Mouse (Mus musculus): Measurements from ENCODE around the gene Prr7. TPM values are rescaled to one million over a fixed set of nuclear protein-coding genes. Genes with fewer than 3 reads are reported as not detected.

Prr7 gene
- total and polyA plus RNA-seq, 3 experiments, result 2.7 to 8.7 TPM; not detected in 1

GRCm38 (mm10) chr13:55522730-55523129 is 58.7 kb downstream of the Prr7 start:
- no peak for DNase-seq (ENCODE audit: low read depth, low spot score)
- peaks cover 0 to 7% of the 10 kb centered on the region in 2 experiments; a peak in 2 of 4 replicates for H3K4me1 ChIP-seq (ENCODE audit: control insufficient read depth in 1 of 2, insufficient read depth in 2 of 2, low read length in 2 of 2)
- TF ChIP-seq ZNF384 (IDR thresholded peaks at IDR 0.05; ENCODE audit: low read depth, low read length) (no peak), SIN3A (IDR thresholded peaks at IDR 0.05; ENCODE audit: low read length) (no peak), CHD2 (IDR thresholded peaks at IDR 0.05; ENCODE audit: low read length) (no peak), ZMIZ1 (IDR thresholded peaks at IDR 0.05; ENCODE audit: low read depth, low read length) (no peak), CHD1 (IDR thresholded peaks at IDR 0.05; ENCODE audit: low read depth, low read length) (no peak), MYC (IDR thresholded peaks at IDR 0.05; ENCODE audit: low read depth, low read length) (no peak), UBTF (IDR thresholded peaks at IDR 0.05; ENCODE audit: borderline replicate concordance, insufficient read depth, low read depth, low read length) (no peak), POLR2AphosphoS2 (IDR thresholded peaks at IDR 0.05; ENCODE audit: low read length) (no peak), NELFE (IDR thresholded peaks at IDR 0.05; ENCODE audit: low read depth, low read length) (no peak)

More at GRCm38 (mm10) chr13:55522730-55523129, 58.7 kb downstream of the Prr7 start:
- Histone ChIP-seq H3K79me2 (ENCODE audit: control insufficient read depth, insufficient read depth, low read length, poor library complexity) (no peaks in the 10 kb centered on the region), H3K9ac (ENCODE audit: control insufficient read depth, low read depth, low read length, poor library complexity, severe bottlenecking) (no peak overlapping the region), H3K4me3 (ENCODE audit: control insufficient read depth in 1 of 2, insufficient read depth in 1 of 2, low read depth in 2 of 2, low read length in 2 of 2) (no peak overlapping the region), H3K36me3 (ENCODE audit: control insufficient read depth in 1 of 2, insufficient read depth in 2 of 2, low read length in 2 of 2) (peaks cover 0 to 6% of the 10 kb centered on the region in 2 experiments; a peak in 1 of 4 replicates), H3K27ac (ENCODE audit: control insufficient read depth, low read depth, low read length) (no peak overlapping the region), H3K27me3 (ENCODE audit: control insufficient read depth in 1 of 2, insufficient read depth in 2 of 2, low read length in 2 of 2) (no peaks in the 10 kb centered on the region), H3K9me3 (replicated peaks; ENCODE audit: insufficient read depth, low read length) (no peaks in the 10 kb centered on the region)

Other genes with a start within 250 kb of the Prr7 start
- 203 and 263 TPM in 2 replicates for gene Prelid1, start 143.8 kb upstream of the Prr7 start, total RNA-seq (2012; rRNA removed)
- 100 to 1,000 TPM in 1 of 2 experiments, not detected in 1; 630 TPM for gene Prelid1, start 143.8 kb upstream of the Prr7 start, polyA plus RNA-seq (2012; ENCODE audit: insufficient read depth in 1 of 2, insufficient read length in 2 of 2, low read depth in 1 of 2, low replicate concordance in 2 of 2, missing spikeins in 1 of 2)
- gene Rab24, start 142.3 kb upstream of the Prr7 start, total RNA-seq (2012; rRNA removed), result 74.3 and 75.8 TPM in 2 replicates
- 10 to 100 TPM in 1 of 2 experiments, not detected in 1; 71.0 TPM for gene Rab24, start 142.3 kb upstream of the Prr7 start, polyA plus RNA-seq (2012; ENCODE audit: insufficient read depth in 1 of 2, insufficient read length in 2 of 2, low read depth in 1 of 2, low replicate concordance in 2 of 2, missing spikeins in 1 of 2)
- gene Mxd3, start 134.4 kb upstream of the Prr7 start, total RNA-seq (2012; rRNA removed), result 3.9 and 4.7 TPM in 2 replicates
- gene Mxd3, start 134.4 kb upstream of the Prr7 start, polyA plus RNA-seq (2012; ENCODE audit: insufficient read depth in 1 of 2, insufficient read length in 2 of 2, low read depth in 1 of 2, low replicate concordance in 2 of 2, missing spikeins in 1 of 2), result 1 to 10 TPM in 1 of 2 experiments, not detected in 1; 9.3 TPM
- 132 and 145 TPM in 2 replicates for gene Lman2, start 101.5 kb upstream of the Prr7 start, total RNA-seq (2012; rRNA removed)
- 100 to 1,000 TPM in 1 of 2 experiments, 10 to 100 TPM in 1; 86.1 to 239 TPM for gene Lman2, start 101.5 kb upstream of the Prr7 start, polyA plus RNA-seq (2012; ENCODE audit: insufficient read depth in 1 of 2, insufficient read length in 2 of 2, low read depth in 1 of 2, low replicate concordance in 2 of 2, missing spikeins in 1 of 2)
- 14.4 TPM in 2 replicates for gene Rgs14, start 94.5 kb upstream of the Prr7 start, total RNA-seq (2012; rRNA removed)
- 10 to 100 TPM in 1 of 2 experiments, not detected in 1; 20.5 TPM for gene Rgs14, start 94.5 kb upstream of the Prr7 start, polyA plus RNA-seq (2012; ENCODE audit: insufficient read depth in 1 of 2, insufficient read length in 2 of 2, low read depth in 1 of 2, low replicate concordance in 2 of 2, missing spikeins in 1 of 2)
- gene Slc34a1, start 66.1 kb upstream of the Prr7 start, total RNA-seq (2012; rRNA removed), result not detected in 2 replicates
- not detected for gene Slc34a1, start 66.1 kb upstream of the Prr7 start, polyA plus RNA-seq (2012; ENCODE audit: insufficient read depth in 1 of 2, insufficient read length in 2 of 2, low read depth in 1 of 2, low replicate concordance in 2 of 2, missing spikeins in 1 of 2)
- gene Pfn3, start 49.0 kb upstream of the Prr7 start, total RNA-seq (2012; rRNA removed), result not detected in 2 replicates
- not detected for gene Pfn3, start 49.0 kb upstream of the Prr7 start, polyA plus RNA-seq (2012; ENCODE audit: insufficient read depth in 1 of 2, insufficient read length in 2 of 2, low read depth in 1 of 2, low replicate concordance in 2 of 2, missing spikeins in 1 of 2)
- not detected in 2 replicates for gene F12, start 37.5 kb upstream of the Prr7 start, total RNA-seq (2012; rRNA removed)
- not detected for gene F12, start 37.5 kb upstream of the Prr7 start, polyA plus RNA-seq (2012; ENCODE audit: insufficient read depth in 1 of 2, insufficient read length in 2 of 2, low read depth in 1 of 2, low replicate concordance in 2 of 2, missing spikeins in 1 of 2)
- gene Grk6, start 19.2 kb upstream of the Prr7 start, total RNA-seq (2012; rRNA removed), result 75.9 and 83.2 TPM in 2 replicates
- gene Grk6, start 19.2 kb upstream of the Prr7 start, polyA plus RNA-seq (2012; ENCODE audit: insufficient read depth in 1 of 2, insufficient read length in 2 of 2, low read depth in 1 of 2, low replicate concordance in 2 of 2, missing spikeins in 1 of 2), result 10 to 100 TPM in 1 of 2 experiments, not detected in 1; 96.7 TPM
- 0.04 and 0.10 TPM in 2 replicates for gene Dbn1, start 23.8 kb downstream of the Prr7 start, total RNA-seq (2012; rRNA removed)
- gene Dbn1, start 23.8 kb downstream of the Prr7 start, polyA plus RNA-seq (2012; ENCODE audit: insufficient read depth in 1 of 2, insufficient read length in 2 of 2, low read depth in 1 of 2, low replicate concordance in 2 of 2, missing spikeins in 1 of 2), result under 1 TPM in 1 of 2 experiments, not detected in 1; 0.53 TPM
- 12.3 and 15.7 TPM in 2 replicates for gene Pdlim7, start 49.4 kb downstream of the Prr7 start, total RNA-seq (2012; rRNA removed)
- 10 to 100 TPM in 1 of 2 experiments, not detected in 1; 40.6 TPM for gene Pdlim7, start 49.4 kb downstream of the Prr7 start, polyA plus RNA-seq (2012; ENCODE audit: insufficient read depth in 1 of 2, insufficient read length in 2 of 2, low read depth in 1 of 2, low replicate concordance in 2 of 2, missing spikeins in 1 of 2)
- 1.4 and 1.6 TPM in 2 replicates for gene Dok3, start 65.0 kb downstream of the Prr7 start, total RNA-seq (2012; rRNA removed)
- gene Dok3, start 65.0 kb downstream of the Prr7 start, polyA plus RNA-seq (2012; ENCODE audit: insufficient read depth in 1 of 2, insufficient read length in 2 of 2, low read depth in 1 of 2, low replicate concordance in 2 of 2, missing spikeins in 1 of 2), result 1 to 10 TPM in 1 of 2 experiments, not detected in 1; 4.3 TPM
- gene Ddx41, start 72.4 kb downstream of the Prr7 start, total RNA-seq (2012; rRNA removed), result 58.5 and 61.6 TPM in 2 replicates
- gene Ddx41, start 72.4 kb downstream of the Prr7 start, polyA plus RNA-seq (2012; ENCODE audit: insufficient read depth in 1 of 2, insufficient read length in 2 of 2, low read depth in 1 of 2, low replicate concordance in 2 of 2, missing spikeins in 1 of 2), result 10 to 100 TPM in 1 of 2 experiments, not detected in 1; 88.8 TPM
- gene Fam193b, start 106.9 kb downstream of the Prr7 start, total RNA-seq (2012; rRNA removed), result 11.7 and 11.9 TPM in 2 replicates
- gene Fam193b, start 106.9 kb downstream of the Prr7 start, polyA plus RNA-seq (2012; ENCODE audit: insufficient read depth in 1 of 2, insufficient read length in 2 of 2, low read depth in 1 of 2, low replicate concordance in 2 of 2, missing spikeins in 1 of 2), result 10 to 100 TPM in 1 of 2 experiments, not detected in 1; 38.7 TPM
- gene Tmed9, start 109.5 kb downstream of the Prr7 start, total RNA-seq (2012; rRNA removed), result 185 and 222 TPM in 2 replicates
- 100 to 1,000 TPM in 1 of 2 experiments, not detected in 1; 218 TPM for gene Tmed9, start 109.5 kb downstream of the Prr7 start, polyA plus RNA-seq (2012; ENCODE audit: insufficient read depth in 1 of 2, insufficient read length in 2 of 2, low read depth in 1 of 2, low replicate concordance in 2 of 2, missing spikeins in 1 of 2)
- 15.0 and 18.0 TPM in 2 replicates for gene B4galt7, start 135.6 kb downstream of the Prr7 start, total RNA-seq (2012; rRNA removed)
- 10 to 100 TPM in 1 of 2 experiments, not detected in 1; 19.9 TPM for gene B4galt7, start 135.6 kb downstream of the Prr7 start, polyA plus RNA-seq (2012; ENCODE audit: insufficient read depth in 1 of 2, insufficient read length in 2 of 2, low read depth in 1 of 2, low replicate concordance in 2 of 2, missing spikeins in 1 of 2)
- 33.5 and 42.5 TPM in 2 replicates for gene Caml, start 158.7 kb downstream of the Prr7 start, total RNA-seq (2012; rRNA removed)
- 10 to 100 TPM in 1 of 2 experiments, not detected in 1; 47.1 TPM for gene Caml, start 158.7 kb downstream of the Prr7 start, polyA plus RNA-seq (2012; ENCODE audit: insufficient read depth in 1 of 2, insufficient read length in 2 of 2, low read depth in 1 of 2, low replicate concordance in 2 of 2, missing spikeins in 1 of 2)
- gene Ddx46, start 170.8 kb downstream of the Prr7 start, total RNA-seq (2012; rRNA removed), result 52.8 and 58.3 TPM in 2 replicates
- 100 to 1,000 TPM in 1 of 2 experiments, 10 to 100 TPM in 1; 89.5 to 122 TPM for gene Ddx46, start 170.8 kb downstream of the Prr7 start, polyA plus RNA-seq (2012; ENCODE audit: insufficient read depth in 1 of 2, insufficient read length in 2 of 2, low read depth in 1 of 2, low replicate concordance in 2 of 2, missing spikeins in 1 of 2)
- gene B230219D22Rik, start 228.9 kb downstream of the Prr7 start, total RNA-seq (2012; rRNA removed), result 16.2 and 20.4 TPM in 2 replicates
- 100 to 1,000 TPM in 1 of 2 experiments, 10 to 100 TPM in 1; 30.0 to 145 TPM for gene B230219D22Rik, start 228.9 kb downstream of the Prr7 start, polyA plus RNA-seq (2012; ENCODE audit: insufficient read depth in 1 of 2, insufficient read length in 2 of 2, low read depth in 1 of 2, low replicate concordance in 2 of 2, missing spikeins in 1 of 2)